Mouse (Mus musculus) lung, postnatal 4 days (tissue): ENCODE results near the gene Nipsnap2.
"Not testable (repeated sequence)": the region's sequence is repeated elsewhere in the genome, so short reads cannot be mapped to it uniquely, and the experiment has no call there.

Source experiments
- DNase-seq, 2 experiments: peaks; one replicate each; pipeline ENCODE4 v3.0.0; 2021

The Nipsnap2 gene

GRCm38 (mm10) chr5:129724834-129725773 is at the start of gene Nipsnap2:
TSS of gene Nipsnap2 (plus strand) at chr5:129725063.
- peak; percentile 95 to 96 for DNase-seq

- not testable (repeated sequence) for DNase-seq
Observed at GRCm38 (mm10) chr5:129685141-129685540, 39.7 kb upstream of the Nipsnap2 start.

- DNase-seq: no peak
Observed at GRCm38 (mm10) chr5:129687621-129688020, 37.2 kb upstream of the Nipsnap2 start.

GRCm38 (mm10) chr5:129690528-129690927 is 34.3 kb upstream of the Nipsnap2 start:
- no peak for DNase-seq

GRCm38 (mm10) chr5:129700506-129700905 is 24.4 kb upstream of the Nipsnap2 start:
- DNase-seq: no peak

GRCm38 (mm10) chr5:129701706-129702105 is 23.2 kb upstream of the Nipsnap2 start:
- DNase-seq: no peak

GRCm38 (mm10) chr5:129703368-129703767 is 21.5 kb upstream of the Nipsnap2 start:
- no peak for DNase-seq

GRCm38 (mm10) chr5:129708412-129708811 is 16.5 kb upstream of the Nipsnap2 start, which contains the start of gene Sept14:
TSS of gene Sept14 (minus strand) at chr5:129708512.
- no peak for DNase-seq

GRCm38 (mm10) chr5:129715326-129715861 is 9.5 kb upstream of the Nipsnap2 start, which contains the start of gene Mrps17:
TSS of gene Mrps17 (plus strand) at chr5:129715497.
- DNase-seq: peak; percentile 94

GRCm38 (mm10) chr5:129717016-129717415 is 7.8 kb upstream of the Nipsnap2 start:
- DNase-seq: no peak

GRCm38 (mm10) chr5:129720176-129720575 is 4.7 kb upstream of the Nipsnap2 start:
- no peak for DNase-seq

GRCm38 (mm10) chr5:129724268-129724667 is 595 bp upstream of the Nipsnap2 start:
- DNase-seq: no peak

- peak in 1 of 2 experiments; percentile 7 for DNase-seq
Observed at GRCm38 (mm10) chr5:129725774-129726392, 1.0 kb downstream of the Nipsnap2 start.

GRCm38 (mm10) chr5:129726784-129727183 is 1.9 kb downstream of the Nipsnap2 start:
- DNase-seq: no peak

GRCm38 (mm10) chr5:129729286-129729685 is 4.4 kb downstream of the Nipsnap2 start:
- DNase-seq: peak; percentile 8 to 27

GRCm38 (mm10) chr5:129730344-129730743 is 5.5 kb downstream of the Nipsnap2 start:
- no peak for DNase-seq

GRCm38 (mm10) chr5:129731021-129731420 is 6.2 kb downstream of the Nipsnap2 start:
- DNase-seq: no peak

GRCm38 (mm10) chr5:129740976-129741375 is 16.1 kb downstream of the Nipsnap2 start:
- peak in 1 of 2 experiments; percentile 33 for DNase-seq

GRCm38 (mm10) chr5:129742903-129743488 is 18.1 kb downstream of the Nipsnap2 start:
- DNase-seq: no peak

- no peak for DNase-seq
Observed at GRCm38 (mm10) chr5:129744050-129744449, 19.2 kb downstream of the Nipsnap2 start.

GRCm38 (mm10) chr5:129756886-129757285 is 32.0 kb downstream of the Nipsnap2 start:
- DNase-seq: no peak

- no peak for DNase-seq
Observed at GRCm38 (mm10) chr5:129759929-129760480, 35.1 kb downstream of the Nipsnap2 start.
